Mouse (Mus musculus) cerebellum, postnatal 14 days (tissue): ENCODE measurements around the gene Kpna6.
A peak's percentile ranks its signal among the peaks of the same experiment; 100 is the strongest.

Source experiments
- DNase-seq, 2 experiments: peaks; one replicate each; pipeline ENCODE4 v3.0.0; 2021; ENCODE audit warnings: mixed read lengths in 2 of 2

The Kpna6 gene

GRCm38 (mm10) chr4:129617121-129617641, 55.4 kb downstream of the Kpna6 start:
- no peak for DNase-seq

DNA sequence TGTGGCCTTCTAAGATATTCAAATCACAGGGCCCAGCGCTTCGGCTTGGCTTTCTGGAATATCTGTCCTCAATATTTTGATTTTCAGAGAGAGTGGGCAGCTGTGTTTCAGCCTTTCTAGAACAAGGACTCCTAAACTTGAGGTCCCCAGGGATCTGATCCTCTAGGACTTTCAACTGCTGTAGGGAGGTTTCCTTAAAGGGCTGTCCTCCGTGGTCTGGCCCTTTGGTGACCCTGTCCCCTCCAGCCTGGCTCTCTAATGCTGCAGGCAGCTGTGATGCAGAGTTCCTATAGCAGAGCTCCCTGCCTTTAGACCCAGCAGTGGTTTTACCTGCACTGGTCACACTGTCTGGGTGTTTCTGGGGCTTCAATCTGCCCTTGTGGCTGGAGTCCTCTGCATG, 55.9 kb downstream of the Kpna6 start:
- DNase-seq: no peak

DNA sequence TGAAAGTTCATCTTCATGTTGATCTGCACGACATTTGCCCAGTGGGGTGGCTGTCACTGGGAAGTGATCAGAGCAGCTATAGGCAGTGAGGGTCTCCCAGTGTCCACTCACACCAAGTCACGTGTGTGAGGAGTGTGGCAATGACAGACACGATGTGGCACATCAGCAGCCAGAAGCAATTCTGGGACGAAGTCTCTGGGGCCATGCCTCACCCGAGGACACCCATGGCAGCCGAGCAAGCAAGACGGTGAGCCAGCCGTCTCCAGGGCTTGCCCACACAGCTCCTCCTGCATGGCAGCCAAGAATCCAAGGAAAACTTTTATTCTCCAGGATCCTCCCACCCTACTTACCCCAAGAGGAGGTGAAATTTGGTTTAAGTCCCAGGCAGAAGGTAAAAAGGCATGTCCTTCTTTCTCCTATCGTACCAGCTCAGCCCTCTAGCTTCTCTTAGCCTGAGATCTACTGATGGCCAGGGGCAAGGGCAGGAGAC, 56.7 kb downstream of the Kpna6 start:
- DNase-seq: no peak

- DNase-seq: peak; percentile 58 to 60
Observed at GRCm38 (mm10) chr4:129614093-129614492, 58.5 kb downstream of the Kpna6 start, which contains the start of gene Dcdc2b. Gene Dcdc2b (minus strand): TSS chr4:129614257.

GRCm38 (mm10) chr4:129610472-129610871, 62.1 kb downstream of the Kpna6 start:
- no peak for DNase-seq

- no peak for DNase-seq
Observed at GRCm38 (mm10) chr4:129610026-129610425, 62.5 kb downstream of the Kpna6 start.

GRCm38 (mm10) chr4:129609139-129609631, 63.4 kb downstream of the Kpna6 start:
- peak in 1 of 2 experiments; percentile 44 for DNase-seq

DNA sequence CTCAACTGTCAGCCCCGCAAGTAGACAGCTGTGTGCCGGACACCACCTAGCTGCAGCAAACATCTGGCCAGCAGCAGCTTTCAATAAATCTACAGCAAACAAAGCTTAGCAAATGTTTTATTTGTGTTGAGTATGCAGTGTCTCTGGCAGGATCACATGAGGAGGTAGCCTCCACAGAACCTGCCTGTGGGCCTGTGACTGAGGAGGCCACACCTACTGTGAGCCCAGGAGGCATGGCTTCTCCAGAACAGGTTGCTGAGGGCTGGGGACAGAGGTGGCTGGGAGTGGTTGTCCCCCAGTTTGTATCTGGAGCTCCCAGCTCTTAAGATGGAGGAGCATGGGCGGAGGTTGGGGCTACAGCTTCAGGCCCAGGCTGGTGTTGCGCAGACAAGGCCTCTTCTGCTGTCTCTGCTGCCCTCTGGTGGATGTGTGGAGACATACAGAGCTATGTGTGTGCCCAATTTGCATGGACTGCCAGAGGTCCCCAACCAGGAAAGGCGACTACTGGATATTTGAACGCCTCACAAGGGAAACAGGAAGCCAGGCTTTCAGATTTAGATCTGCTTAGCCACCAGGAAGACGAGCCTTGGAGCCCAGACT, 64.0 kb downstream of the Kpna6 start:
- DNase-seq: peak; percentile 90 to 94

DNA sequence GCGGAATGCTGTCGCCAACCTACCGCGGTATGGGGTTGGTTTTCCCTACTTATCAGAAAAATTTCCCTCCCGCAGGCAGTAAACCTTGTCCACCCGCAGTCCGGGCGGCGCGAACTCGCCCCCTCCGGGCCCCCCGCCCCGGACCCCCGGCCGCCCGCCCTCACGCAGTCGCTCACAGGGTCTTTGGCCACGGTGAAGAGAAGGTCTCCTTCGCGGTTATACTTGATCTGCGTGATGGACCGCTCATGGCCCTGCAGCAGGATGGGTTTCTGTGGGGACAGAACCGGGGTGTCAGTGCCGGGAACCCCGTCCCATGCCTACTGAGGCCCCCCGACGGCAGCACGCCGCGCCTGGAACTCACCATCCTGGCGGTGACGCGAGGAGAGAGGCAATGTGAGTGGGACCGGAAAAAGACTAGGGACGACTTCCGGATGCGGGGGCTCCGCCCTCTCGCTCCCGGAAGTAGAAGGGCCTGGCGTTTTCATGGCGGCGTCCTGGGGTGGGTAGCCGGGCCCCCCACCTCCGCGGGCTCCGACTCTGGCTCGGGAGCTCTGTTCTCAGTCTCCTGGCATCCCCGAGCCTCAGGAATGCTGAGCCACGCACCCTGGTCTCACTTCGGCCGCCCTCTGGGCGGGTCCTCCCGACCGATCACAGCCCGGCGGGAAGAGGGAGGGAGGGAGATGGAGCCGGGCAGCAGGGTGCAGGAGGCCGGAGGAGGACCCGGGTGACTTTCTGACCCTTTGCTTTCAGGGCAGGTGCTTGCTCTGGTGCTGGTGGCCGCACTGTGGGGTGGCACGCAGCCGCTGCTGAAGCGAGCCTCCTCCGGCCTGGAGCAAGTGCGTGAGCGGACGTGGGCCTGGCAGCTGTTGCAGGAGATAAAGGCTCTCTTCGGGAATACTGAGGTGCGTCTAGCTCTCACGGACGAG, 72.1 kb downstream of the Kpna6 start, which contains the start of the genes Eif3i and Tmem234:
Gene Eif3i (minus strand): TSS at position 416 of the 926 bp plus-strand sequence.
Gene Tmem234 (plus strand): TSS at position 436 of the 926 bp plus-strand sequence.
- DNase-seq: peak; percentile 85 to 87
